Mouse (Mus musculus) right cerebral cortex, postnatal 25 days (tissue): Measurements from ENCODE around the gene Prex1.
"Not testable (repeated sequence)": the region's sequence is repeated elsewhere in the genome, so short reads cannot be mapped to it uniquely, and the experiment has no call there.

Experiments used
- DNase-seq: peaks from one replicate; pipeline ENCODE4 v3.0.0; 2022

Prex1 gene

DNA sequence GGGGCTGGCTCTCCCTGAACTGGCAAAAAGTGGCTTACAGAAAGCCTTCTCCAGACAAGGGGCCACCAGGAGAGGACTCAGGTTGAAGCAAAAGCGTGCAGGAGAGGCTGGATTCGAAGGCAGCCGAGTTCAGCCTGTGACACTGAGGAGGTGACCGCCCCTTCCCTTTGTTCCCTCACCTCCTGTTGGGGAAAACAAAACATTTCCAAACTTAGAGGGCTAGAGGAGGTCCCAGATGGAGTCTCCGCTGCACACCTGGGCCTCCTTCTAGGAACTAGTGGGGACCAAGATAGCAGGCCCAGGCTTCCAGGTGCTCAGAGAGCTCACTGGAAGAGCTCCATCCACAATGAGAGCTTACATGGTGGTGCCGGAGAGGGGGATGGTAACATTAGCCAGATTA lies 161.0 kb downstream of the Prex1 start:
- DNase-seq, result no peak

DNA sequence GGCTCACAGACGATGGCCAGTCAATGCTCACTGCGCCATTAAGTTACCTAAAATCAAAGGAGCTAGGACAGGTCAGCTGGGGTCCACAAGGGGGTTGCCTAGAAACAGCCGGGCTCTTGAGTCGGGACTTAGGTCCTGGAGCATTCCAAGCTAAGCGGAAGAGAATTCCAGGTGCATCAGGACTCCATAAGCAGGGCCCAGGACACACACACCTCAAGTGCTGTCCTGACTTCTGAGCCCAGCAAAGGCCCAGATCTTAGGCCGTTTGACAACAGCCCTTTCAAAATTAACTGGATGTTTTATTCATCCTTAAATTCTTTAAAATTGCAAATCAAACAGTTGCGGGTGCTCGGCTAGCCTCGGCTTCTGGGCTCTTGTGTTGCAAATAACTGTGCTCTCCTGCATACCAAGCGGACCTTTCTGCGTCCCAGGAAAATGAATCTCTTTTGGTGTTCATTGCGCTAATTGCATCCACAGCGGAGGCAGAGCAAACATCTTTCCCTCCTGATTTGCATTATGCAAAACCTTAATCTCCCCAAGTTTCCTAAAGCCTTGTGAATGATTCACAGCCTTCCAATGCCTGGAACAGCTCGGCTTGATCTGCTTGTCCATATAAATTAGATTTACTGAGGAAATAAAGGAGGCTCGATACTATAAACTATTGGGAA lies 161.7 kb downstream of the Prex1 start:
- DNase-seq, result no peak

GRCm38 (mm10) chr2:166549871-166550270 lies 163.8 kb downstream of the Prex1 start:
- DNase-seq, result no peak

- no peak for DNase-seq
Observed at GRCm38 (mm10) chr2:166549069-166549468, 164.6 kb downstream of the Prex1 start.

- no peak for DNase-seq
Observed at GRCm38 (mm10) chr2:166545580-166545979, 168.1 kb downstream of the Prex1 start.

GRCm38 (mm10) chr2:166544575-166545251 lies 168.9 kb downstream of the Prex1 start:
- DNase-seq, result no peak

GRCm38 (mm10) chr2:166541112-166541928 lies 172.3 kb downstream of the Prex1 start:
- DNase-seq, result no peak

DNA sequence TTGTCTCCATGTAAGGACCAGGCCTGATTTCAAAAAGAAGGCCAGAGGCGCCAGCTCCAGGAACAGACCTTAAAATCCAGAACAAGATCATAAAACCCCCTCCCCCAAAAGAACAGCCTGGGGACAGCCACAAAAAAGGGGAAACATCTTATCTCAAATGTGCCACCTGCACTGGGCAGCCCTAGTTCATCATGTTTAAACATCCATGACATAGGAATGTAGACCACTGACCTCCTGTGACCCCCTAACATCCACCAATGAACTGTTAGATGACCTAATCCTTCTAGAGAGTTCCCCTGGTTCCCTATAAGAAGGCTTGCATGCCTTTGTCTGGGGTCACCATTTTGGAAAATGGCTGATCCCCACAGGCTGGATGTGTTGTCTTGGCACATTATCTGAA lies 173.4 kb downstream of the Prex1 start:
- DNase-seq, result no peak

DNA sequence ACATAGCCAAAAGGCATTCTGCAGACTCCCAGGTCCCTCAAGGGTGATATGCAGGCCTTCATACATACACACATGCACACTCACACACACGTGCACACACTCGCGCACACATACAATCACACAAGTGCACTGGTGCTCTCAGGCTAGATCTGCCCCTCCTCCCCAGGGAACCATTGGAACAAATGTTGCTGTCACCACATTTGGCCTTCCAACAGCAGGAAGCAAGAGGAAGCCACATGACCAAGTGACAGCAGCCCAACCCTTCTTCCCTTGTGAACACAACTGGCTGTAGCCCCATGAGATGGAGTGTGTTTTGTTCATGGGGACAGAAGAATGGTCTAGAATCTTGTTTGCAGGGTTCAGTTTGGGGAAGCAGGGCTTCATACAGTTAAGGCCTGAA lies 176.7 kb downstream of the Prex1 start:
- DNase-seq, result no peak

- no peak for DNase-seq
Observed at GRCm38 (mm10) chr2:166535519-166535918, 178.1 kb downstream of the Prex1 start.

- DNase-seq, result no peak
Observed at GRCm38 (mm10) chr2:166526204-166526603, 187.4 kb downstream of the Prex1 start.

DNA sequence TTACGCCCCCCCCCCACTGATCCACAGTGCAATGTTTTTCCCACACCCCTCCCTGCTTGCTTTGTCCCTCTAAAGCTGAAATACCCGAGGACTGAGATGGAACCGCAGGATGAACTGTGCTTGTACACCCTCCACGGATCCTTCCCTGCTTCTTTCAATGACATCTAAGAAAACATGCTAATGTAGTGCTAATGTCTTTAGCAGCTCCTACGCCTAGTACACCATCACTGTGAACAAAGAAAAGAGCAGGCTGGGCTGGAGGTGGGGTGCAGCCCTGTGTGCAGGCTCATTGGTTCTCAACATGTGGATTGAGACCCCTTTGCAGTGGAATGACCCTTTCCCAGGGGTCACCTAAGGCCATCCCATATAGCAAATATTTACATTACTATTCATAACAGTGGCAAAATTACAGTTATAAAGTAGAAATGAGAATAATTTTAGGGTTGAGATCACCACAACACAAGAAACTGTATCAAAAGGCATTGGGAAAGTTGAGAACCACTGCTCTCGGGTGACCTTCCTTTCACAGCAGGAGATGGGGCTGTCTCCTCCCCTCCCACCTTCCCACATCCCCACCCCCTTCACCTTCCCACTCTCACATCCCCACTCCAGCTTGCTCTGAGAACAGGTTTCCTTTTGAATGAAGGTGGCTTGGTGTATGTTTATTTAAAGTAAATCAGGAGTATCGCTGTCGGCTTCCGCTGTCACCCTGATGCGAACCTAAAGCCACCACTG lies 190.3 kb downstream of the Prex1 start:
- DNase-seq, result no peak

DNA sequence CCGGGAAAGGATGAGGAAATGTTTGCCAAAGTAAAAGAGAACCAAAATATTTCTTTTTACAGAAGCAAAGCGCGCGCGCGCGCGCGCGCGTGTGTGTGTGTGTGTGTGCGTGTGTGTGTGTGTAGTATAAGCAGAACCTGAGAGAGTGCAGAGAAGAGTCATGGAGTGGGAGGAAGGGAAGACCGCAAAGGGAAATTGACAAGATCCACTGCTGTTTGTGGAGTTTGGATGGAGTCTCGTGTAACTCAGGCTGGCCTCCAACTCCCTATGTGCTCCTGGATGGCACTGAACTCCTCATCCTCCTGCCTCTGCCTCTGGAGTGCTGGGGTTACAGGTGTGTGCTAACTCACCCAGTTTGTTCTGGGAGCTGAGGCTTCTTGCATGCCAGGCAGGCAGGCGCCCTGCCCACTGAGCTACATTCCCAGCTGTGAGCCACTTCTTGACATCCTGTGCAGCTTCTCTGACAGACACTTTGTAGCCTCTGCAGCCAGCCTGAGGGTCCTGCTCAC lies 191.0 kb downstream of the Prex1 start:
- no peak for DNase-seq

DNA sequence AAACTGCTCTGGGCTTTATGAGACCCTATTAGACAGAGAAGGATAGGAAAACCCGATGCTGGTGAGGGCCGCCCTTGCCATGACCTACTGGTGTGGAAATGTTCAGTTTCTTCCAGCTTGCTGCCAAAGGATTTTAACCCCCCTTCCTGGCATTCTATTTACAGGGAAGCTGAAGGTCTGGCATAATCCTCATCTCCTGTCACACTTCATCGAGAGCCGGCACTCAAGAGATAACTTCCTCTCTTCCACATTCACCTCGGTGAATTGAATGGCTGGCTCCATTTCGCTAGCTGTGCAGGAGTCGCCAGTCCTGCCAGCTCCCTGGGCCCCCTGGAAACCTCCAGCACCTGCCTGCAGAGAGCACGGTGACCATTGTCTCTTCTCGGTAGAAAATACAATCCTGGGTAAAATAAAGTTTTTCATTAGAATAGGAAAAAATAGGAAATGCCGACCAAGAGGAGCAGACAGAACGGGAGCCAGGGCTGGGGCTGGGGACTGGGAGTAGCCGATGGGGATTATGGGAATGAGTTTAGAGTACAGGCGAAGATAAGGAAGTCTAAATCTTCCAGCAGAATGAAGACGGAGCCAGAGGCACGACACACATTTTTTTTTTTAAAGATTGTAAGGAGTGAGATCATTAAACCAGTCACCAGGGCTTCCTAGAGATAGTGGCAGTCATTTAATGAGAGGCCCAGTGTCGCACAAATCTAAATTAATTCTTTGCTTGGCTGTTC lies 191.6 kb downstream of the Prex1 start:
- no peak for DNase-seq

DNA sequence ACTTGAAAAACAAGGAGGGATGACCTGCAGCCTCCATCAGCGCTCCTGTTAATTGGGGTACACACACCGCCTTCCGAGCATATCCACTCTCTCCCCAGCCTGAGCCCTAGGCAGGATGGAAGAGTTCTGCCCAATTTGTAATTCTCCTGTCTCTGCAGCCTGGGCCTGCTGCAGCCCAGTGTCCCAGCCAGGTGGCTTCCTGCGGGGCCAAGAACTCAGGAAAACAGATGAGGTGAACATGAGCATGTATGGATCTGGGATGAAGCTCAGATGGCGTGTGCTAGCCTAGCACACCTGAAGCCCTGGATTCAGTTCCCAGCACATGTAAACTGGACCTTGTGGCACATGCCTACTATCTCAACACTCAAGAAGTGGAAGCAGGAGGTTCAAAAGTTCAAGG lies 192.2 kb downstream of the Prex1 start:
- DNase-seq, result no peak

DNA sequence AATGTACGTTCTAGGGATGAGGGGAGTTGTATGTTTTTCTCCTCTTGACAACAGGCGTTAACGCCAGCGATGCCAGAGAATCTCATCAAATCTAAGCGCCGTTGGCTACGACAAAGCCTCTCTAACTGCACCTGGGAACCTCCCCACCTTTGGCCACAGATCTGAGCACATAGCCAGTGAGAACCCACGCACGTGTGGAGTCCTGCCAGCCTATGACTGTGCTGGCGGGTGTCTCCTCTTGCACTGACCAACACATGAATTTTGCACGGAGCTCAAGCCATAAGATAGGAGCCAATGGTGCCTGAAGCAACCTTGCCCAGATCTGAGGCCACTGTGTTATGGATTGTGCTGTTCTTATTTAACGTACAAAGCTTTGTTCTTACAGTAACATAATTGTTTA lies 193.1 kb downstream of the Prex1 start:
- no peak for DNase-seq

DNA sequence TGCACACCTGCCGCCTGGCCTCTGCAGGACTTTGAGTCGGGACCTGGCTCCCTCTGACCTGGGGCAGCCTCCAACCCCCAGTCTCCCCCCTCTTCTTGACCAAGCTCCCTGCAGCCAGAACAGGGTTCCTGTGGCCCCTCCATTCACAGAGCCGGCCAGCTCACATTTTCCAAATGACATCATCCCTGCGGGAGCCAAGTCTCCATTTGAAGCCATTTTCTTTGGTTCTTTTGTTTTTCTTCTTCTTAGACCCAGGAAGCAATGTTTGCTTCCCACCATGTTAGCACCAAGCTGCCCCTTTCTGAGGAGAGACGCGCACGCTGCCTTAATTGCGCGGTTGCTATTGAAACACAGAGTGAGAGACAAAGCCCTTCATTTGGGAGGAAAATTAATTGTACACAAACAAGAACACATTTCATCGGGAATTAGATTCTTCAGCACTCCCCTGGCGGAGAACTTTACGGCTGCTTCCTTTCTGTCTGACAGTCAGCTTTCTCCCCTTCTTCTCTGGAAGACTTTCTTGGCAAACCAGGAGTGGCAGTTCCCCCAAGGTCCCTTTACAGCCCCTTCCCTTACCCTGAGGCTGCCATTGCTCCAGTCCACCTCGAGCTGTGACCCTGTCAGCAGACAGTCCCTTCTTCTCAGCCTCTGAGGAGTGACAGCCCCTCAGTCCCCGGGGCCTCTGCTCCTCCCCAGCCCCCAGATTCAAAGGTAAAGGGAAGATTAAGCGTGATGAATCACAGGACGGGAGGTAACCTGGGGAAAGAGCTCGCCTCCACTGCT lies 196.0 kb downstream of the Prex1 start:
- not testable (repeated sequence) for DNase-seq

- DNase-seq, result no peak
Observed at GRCm38 (mm10) chr2:166516818-166517353, 196.7 kb downstream of the Prex1 start.
